Mouse (Mus musculus) gastrocnemius, adult 2 months (tissue): ENCODE measurements around the gene Lmna. TPM values are rescaled to one million over a fixed set of nuclear protein-coding genes. Genes with fewer than 3 reads are reported as not detected.
A peak's percentile ranks its signal among the peaks of the same experiment; 100 is the strongest.

Experiments used
- DNase-seq: peaks from one replicate; pipeline ENCODE4 v3.0.0; 2022
- H3K27ac ChIP-seq: fragments of 200-600 bp; 2 replicates; pipeline ENCODE4 v1.8.1; 2022; ENCODE audit warnings: mild to moderate bottlenecking
- H3K4me3 ChIP-seq: fragments of 200-600 bp; 2 replicates; pipeline ENCODE4 v1.8.1; 2022; ENCODE audit warnings: mild to moderate bottlenecking, moderate library complexity
- CTCF ChIP-seq: fragments of 200-600 bp; IDR thresholded peaks from 2 replicates; pipeline ENCODE4 v1.8.1; 2022; ENCODE audit warnings: antibody characterized with exemption, mild to moderate bottlenecking, moderate library complexity
- intact Hi-C: fragments of 180-260 bp; cut with DNase I; formaldehyde crosslinking; loops from one replicate; pipeline ENCODE4 v1.15.1; 2025
- total RNA-seq, 2 experiments: library from RNA; stranded (reverse); gene quantifications; 2 replicates each; pipeline ENCODE4 v1.2.3; 2021

The Lmna gene
- total RNA-seq, 2 experiments from 2014 or later = 67.5 to 82.5 TPM

GRCm38 (mm10) chr3:88501366-88502030 lies 8.3 kb downstream of the Lmna start:
- TF ChIP-seq CTCF = no peak
- peak overlapping the region; percentile 98 for H3K27ac ChIP-seq
- intact Hi-C loops = loop anchor here (2.0 kb wide), 1 partner anchor 13 kb away; no protein-coding TSS in a partner anchor

GRCm38 (mm10) chr3:88500655-88501365 lies 8.9 kb downstream of the Lmna start:
- H3K4me3 ChIP-seq = peak overlapping the region; percentile 86
- no peak for TF ChIP-seq CTCF
- peak overlapping the region; percentile 98 for H3K27ac ChIP-seq
- DNase-seq = no peak
- intact Hi-C loops = no loop called here

More at GRCm38 (mm10) chr3:88501366-88502030, 8.3 kb downstream of the Lmna start:
- DNase-seq = no peak
- H3K4me3 ChIP-seq = peak overlapping the region; percentile 86

GRCm38 (mm10) chr3:88500087-88500486 lies 9.7 kb downstream of the Lmna start:
- no peak for TF ChIP-seq CTCF
- Histone ChIP-seq H3K27ac (peak overlapping the region; percentile 98), H3K4me3 (peak overlapping the region; percentile 86)
- intact Hi-C loops = no loop called here
- DNase-seq = peak; percentile 39

- Histone ChIP-seq H3K4me3 (peak overlapping the region; percentile 86), H3K27ac (peak overlapping the region; percentile 98; the same call in 1 of the 2 replicates)
- intact Hi-C loops = loop anchor here (10.0 kb wide), 1 partner anchor 355 kb away; the partner anchor contains the start of gene Mef2d
- DNase-seq = no peak
- no peak for TF ChIP-seq CTCF
Measured at GRCm38 (mm10) chr3:88499580-88499979, 10.2 kb downstream of the Lmna start.

GRCm38 (mm10) chr3:88495741-88496415 lies 13.9 kb downstream of the Lmna start:
- peak overlapping the region; percentile 99 for H3K27ac ChIP-seq
- DNase-seq = peak; percentile 64
- H3K4me3 ChIP-seq = peak overlapping the region; percentile 82
- TF ChIP-seq CTCF = no peak
- intact Hi-C loops = loop anchor here (10.0 kb wide), 1 partner anchor 351 kb away; the partner anchor contains the start of gene Mef2d

- Histone ChIP-seq H3K4me3 (peak overlapping the region; percentile 82), H3K27ac (peak overlapping the region; percentile 99)
- no peak for TF ChIP-seq CTCF
- intact Hi-C loops = loop anchor here (10.0 kb wide), 1 partner anchor 350 kb away; the partner anchor contains the start of gene Mef2d
- DNase-seq = peak; percentile 84
Measured at GRCm38 (mm10) chr3:88494836-88495628, 14.7 kb downstream of the Lmna start.

- intact Hi-C loops = loop anchor here (10.0 kb wide), 1 partner anchor 349 kb away; the partner anchor contains the start of gene Mef2d
- Histone ChIP-seq H3K27ac (peak overlapping the region; percentile 99), H3K4me3 (peak overlapping the region; percentile 82)
- TF ChIP-seq CTCF = no peak
- no peak for DNase-seq
Measured at GRCm38 (mm10) chr3:88493706-88494582, 15.8 kb downstream of the Lmna start.

- no peak for TF ChIP-seq CTCF
- intact Hi-C loops = no loop called here
- Histone ChIP-seq H3K4me3 (no peak overlapping the region), H3K27ac (no peak overlapping the region)
- no peak for DNase-seq
Measured at GRCm38 (mm10) chr3:88487396-88487795, 22.4 kb downstream of the Lmna start.

- Histone ChIP-seq H3K27ac (no peak overlapping the region), H3K4me3 (no peak overlapping the region)
- DNase-seq = no peak
- intact Hi-C loops = no loop called here
- TF ChIP-seq CTCF = no peak
Measured at GRCm38 (mm10) chr3:88486887-88487286, 22.9 kb downstream of the Lmna start.

GRCm38 (mm10) chr3:88486043-88486442 lies 23.7 kb downstream of the Lmna start:
- no peak for TF ChIP-seq CTCF

More at GRCm38 (mm10) chr3:88486043-88486442, 23.7 kb downstream of the Lmna start:
- Histone ChIP-seq H3K27ac (no peak overlapping the region), H3K4me3 (no peak overlapping the region)
- intact Hi-C loops = no loop called here
- DNase-seq = no peak
